Mouse (Mus musculus) kidney, postnatal 14 days (tissue): ENCODE measurements around the gene Rab3gap1.
A peak's percentile ranks its signal among the peaks of the same experiment; 100 is the strongest.

Source experiments
- DNase-seq: peaks from one replicate; pipeline ENCODE4 v3.0.0; 2022; ENCODE audit warnings: mixed read lengths

Gene Rab3gap1

DNA sequence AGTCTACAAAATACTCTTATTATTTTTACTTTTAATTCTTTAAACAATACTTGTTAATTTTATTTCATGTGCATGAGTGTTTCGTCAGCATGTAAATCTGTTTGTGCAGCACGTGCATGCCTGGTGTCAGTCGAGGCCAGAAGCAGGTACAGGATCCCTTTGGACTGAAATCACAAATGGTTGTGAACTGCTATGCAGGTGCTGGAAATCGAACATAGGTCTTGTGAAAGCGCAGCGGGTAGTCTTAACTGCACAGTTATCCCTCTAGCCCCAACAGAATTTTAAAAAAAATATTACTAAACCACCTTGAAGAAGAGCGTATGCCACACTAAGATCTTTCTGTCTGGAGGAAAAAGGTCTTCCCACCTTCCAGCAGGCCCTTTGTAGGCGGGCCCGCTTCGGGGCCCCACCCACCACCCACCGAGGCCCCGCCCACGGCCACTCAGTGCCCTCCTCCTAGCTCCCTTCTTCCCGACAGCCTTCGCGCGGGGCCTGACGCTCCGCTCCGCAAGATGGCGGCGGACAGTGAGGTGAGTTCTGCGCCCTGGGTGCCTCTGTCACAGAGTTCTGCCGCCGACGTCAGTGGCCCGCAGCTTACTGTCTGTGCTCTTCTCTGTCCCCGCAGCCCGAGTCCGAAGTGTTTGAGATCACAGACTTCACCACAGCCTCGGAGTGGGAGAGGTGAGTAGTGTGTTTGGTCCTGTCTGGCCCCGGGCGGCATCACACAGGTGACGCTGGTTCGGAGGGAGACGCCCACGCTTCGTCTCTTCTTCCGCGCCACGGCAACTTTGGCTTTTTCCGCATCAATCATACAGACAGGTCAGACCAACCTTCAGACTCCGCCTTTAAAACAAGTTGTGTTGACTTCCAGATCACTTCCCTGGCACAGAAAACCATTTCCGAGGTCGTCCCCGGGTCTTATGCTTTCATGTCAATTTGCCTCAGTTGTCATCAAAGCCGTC, at the start of gene Rab3gap1:
Gene Rab3gap1, plus strand, starts transcription at position 474 of the 962 bp plus-strand sequence.
- DNase-seq = peak; percentile 93

- DNase-seq = peak; percentile 58
Observed at GRCm38 (mm10) chr1:127827325-127827724, 41.2 kb upstream of the Rab3gap1 start.

- DNase-seq = no peak
Observed at GRCm38 (mm10) chr1:127830215-127830921, 38.2 kb upstream of the Rab3gap1 start.

DNA sequence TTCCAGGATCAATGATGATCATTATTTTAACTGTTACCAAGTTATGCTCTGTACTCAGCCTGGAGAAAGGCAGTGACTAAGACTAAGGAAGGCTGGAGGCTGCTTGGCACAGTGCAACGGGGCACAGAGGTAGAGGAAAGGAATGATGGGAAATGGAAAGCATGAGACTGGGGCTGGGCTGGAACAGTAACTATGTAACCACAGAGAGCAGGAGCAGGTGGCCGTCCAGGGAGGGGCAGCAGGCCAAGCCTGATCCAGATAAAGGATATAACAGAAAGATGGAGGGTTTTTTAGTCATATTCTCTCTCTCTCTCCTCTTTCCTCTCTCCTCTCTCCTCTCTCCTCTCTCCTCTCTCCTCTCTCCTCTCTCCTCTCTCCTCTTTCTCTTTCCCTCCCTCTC, 34.9 kb upstream of the Rab3gap1 start:
- DNase-seq = no peak

- no peak for DNase-seq
Observed at GRCm38 (mm10) chr1:127834202-127834601, 34.4 kb upstream of the Rab3gap1 start.

DNA sequence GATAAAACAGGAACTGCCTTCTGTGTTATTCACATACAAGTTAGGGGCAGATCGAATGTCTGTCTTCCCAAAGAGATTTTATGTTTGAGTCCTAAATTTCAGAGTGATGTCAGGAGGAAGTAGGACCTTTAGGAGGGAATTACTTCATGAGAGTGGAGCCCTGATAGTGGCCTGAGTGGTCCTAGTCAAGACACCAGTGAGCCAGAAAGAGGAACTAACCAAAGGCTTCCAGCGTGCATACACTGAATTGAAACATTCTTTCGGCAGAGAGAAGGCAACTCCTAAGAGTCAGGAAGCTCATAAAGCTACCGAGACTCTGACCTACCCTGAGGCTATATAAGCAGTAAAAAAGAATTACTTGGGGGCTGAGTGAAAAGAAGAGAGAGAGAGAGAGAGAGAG, 32.0 kb upstream of the Rab3gap1 start:
- no peak for DNase-seq

- no peak for DNase-seq
Observed at GRCm38 (mm10) chr1:127838602-127839001, 30.0 kb upstream of the Rab3gap1 start.

DNA sequence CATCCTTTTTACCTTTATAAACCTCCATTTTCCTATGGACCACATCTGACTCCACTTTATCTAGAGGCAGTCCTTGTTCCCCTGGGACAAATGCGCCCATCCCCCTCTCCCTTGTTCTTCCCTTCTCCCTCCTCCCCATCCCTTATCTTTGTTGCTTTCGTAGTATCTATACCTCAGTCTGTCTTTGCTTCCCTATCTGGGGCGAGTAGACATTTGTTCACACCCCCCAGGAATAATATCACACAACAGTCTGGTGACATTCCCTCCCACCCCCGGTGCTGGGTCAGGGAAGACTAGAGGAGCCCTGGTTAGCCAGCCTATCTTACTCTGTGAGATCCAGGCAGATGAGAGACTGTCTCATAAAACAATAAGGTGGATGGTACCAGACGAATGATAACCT, 23.1 kb upstream of the Rab3gap1 start:
- no peak for DNase-seq

DNA sequence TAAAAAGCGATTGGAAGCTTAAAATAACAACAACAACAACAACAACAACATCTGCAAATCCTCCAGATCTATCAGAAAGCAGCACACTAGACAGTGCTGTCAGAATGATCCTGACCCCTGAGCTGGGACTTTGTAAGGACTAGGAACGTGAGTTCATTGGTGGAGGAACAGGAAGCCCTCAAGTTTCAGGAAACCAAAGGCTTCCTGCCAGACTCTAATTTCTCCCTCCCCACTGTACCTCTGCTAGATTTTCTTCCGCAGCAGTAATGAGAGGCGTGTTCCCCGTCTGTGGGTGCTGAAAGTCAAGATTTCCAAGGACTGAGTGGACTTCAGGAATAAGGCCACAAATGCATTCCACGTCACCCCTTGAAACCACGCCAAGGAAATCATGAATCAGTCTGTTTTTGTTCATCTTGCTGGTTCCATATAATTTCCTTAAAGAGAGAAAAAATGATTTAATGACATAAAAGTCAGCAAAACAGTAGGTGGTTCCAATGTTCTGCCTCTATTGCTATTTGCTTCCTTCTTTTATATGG, 18.4 kb upstream of the Rab3gap1 start:
- peak; percentile 14 for DNase-seq

DNA sequence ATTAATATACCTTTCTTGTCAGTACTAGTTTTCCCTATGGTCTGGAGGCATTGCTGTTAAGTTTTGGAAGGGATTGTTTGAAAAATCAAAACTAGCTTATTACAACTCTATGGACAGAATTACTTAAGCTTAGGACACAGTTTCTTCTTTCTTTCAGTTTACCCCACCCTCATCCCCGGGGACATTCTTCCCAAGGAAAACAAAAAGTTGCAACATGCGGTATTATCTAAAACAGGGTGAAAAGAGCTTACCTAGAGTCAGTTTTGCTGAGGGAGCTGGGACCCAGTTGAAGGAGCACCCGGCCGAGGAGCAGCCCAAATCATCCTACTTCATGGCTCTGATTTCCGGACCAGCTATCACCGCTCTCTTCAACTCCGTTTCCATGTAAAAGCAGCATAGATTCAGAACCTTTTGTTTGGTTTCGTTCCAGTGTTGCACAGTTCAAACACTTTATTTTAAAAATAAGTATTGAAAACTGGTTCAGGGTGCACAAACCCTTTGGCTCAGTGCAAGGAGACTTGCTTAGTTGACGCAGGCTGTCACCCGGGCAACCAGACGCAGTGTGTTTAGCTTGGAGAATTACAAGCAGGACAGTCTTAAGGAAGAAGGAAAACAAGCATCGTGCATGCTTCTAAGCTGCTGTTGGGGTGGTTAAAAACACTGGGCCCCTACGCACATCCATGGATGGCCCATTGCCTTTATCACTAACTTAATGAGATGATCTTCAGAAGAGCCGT, 13.9 kb upstream of the Rab3gap1 start, which contains the start of gene Map3k19:
Gene Map3k19, minus strand, starts transcription at position 546 of the 737 bp plus-strand sequence.
- DNase-seq = peak; percentile 10

DNA sequence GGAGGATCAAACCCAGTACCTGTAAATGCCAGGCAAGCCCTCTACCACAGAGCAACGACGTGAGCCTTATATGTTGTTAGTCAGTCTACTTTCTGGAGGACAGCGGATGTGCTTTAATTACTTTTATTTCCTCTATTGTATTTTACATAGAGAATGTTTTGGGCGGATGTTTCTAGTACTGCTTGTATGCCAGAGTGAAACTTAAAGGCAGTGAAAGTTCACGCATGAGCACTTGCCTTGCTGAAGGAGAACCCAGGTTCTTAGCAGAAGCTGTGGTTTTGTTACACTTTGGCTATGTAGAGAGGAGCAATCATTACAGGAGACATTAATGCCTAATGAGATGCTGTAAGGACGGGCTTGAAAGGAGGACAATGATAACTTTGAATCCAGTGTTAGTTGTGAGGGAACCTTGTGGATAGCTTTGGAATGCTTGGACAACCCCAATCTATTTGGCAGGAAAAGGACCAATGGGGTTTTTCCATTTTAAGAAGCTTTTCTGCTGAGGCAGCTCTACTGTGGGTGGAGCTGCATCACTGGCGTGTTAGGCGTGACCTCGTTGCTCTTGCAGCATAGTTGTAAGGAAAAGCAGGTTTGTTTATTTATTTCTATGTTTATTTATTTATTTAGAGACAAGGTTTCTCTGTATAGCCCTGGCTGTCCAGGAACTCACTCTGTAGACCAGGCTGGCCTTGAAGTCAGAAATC, 9.5 kb upstream of the Rab3gap1 start:
- DNase-seq = no peak

DNA sequence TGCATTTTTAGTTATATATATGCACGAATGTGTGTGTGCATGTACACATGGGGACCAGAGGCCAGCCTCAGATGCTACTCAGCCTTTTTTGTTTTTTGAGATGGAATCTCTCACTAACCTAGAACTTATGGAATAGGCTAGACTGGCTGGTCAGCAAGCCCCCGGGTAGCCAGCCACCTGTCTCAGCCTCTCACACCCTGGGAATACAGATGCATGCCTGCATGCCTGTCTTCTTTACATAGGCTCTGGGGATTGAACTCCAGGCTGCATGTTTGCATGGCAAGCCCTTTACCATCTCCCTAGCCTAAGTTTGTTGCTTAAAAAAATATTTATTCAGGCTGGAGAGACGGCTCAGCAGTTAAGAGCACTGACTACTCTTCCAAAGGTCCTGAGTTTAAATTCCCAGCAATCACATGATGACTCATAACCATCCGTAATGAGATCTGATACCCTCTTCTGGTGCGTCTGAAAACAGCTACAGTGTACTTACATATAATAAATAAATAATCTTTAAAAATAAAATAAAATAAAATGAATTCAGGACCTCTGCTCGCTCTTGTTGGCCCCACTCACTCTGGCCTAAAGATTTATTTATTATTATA, 8.7 kb upstream of the Rab3gap1 start:
- no peak for DNase-seq

GRCm38 (mm10) chr1:127860492-127860891, 8.1 kb upstream of the Rab3gap1 start:
- DNase-seq = no peak

DNA sequence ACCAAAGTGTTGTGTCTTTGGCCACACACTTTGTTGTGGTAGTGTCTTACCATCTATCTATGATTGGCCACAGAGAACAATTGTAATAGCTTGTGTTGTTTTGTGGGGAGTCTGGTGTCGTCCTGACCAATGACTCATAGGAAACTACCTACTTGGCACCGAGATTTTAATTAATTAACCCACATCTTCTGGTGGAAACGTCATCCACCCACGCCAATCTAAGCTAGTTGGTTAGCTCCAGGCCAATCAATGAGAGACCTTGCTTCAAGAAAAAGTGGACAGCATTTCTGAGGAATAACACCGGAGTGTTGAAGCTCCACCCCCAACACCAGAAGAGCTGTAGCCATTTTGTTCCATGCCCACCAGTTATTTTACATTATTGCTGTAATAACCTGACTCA, 6.7 kb upstream of the Rab3gap1 start:
- DNase-seq = no peak

DNA sequence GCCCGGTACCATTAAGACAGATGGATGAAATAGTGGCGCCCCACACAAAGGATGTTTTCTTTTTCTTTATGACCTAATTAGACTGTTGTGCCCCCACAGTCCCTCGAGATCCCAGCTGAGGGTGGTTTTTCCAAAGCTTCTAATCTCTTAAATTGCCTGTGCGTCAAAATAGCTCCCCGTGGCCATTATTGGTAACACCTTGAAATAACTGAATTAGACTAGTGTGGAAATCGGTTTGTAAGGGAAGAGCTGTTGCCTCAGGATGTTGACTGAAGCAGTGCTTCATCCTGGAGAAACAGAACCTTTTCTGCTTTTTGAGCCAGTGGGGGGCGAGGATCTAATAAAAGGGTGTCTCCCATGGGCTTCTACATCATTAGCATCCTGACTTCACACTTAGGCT, 4.8 kb upstream of the Rab3gap1 start:
- no peak for DNase-seq

GRCm38 (mm10) chr1:127869276-127869675, 703 bp downstream of the Rab3gap1 start:
- peak; percentile 10 for DNase-seq

- no peak for DNase-seq
Observed at GRCm38 (mm10) chr1:127899401-127899800, 30.8 kb downstream of the Rab3gap1 start.

- DNase-seq = peak; percentile 36
Observed at GRCm38 (mm10) chr1:127904774-127905385, 36.3 kb downstream of the Rab3gap1 start.

DNA sequence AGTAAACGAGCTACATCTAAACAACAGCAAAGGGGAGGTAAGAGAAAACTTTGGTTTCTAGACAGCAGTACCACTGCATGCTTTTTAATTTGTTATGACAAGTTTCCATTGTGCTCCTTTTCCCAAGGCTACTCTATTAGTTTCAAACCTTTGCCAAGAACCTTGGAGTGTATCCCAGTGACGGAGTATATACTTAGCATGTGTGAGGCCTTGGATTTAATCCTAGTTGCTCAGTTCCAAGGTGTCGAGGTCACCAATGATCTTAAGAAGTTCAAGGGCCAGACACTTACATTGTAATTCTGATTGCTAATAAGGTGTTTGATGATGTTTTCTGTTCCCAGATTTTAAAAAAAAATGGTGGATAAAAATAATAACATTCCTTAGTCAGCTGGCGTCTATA, 44.5 kb downstream of the Rab3gap1 start:
- DNase-seq = no peak

- no peak for DNase-seq
Observed at GRCm38 (mm10) chr1:127915316-127915715, 46.7 kb downstream of the Rab3gap1 start.

- no peak for DNase-seq
Observed at GRCm38 (mm10) chr1:127915802-127916201, 47.2 kb downstream of the Rab3gap1 start.
